Mouse (Mus musculus) intestine, embryonic 16.5 days (tissue): Measurements from ENCODE around the gene Bad. TPM values are rescaled to one million over a fixed set of nuclear protein-coding genes. Genes with fewer than 3 reads are reported as not detected.

ENCODE experiments used
- ATAC-seq: fragments of 200-750 bp; cut with Nextera tagmentation; 2 replicates; pipeline ENCODE4 v1.8.0; 2017; ENCODE audit warnings: moderate TSS enrichment, moderate library complexity
- H3K27ac ChIP-seq: fragments of 300-500 bp; sonication (generic); 2 replicates; pipeline ENCODE4 v1.5.1; 2014; ENCODE audit warnings: mild to moderate bottlenecking, low read length
- H3K27me3 ChIP-seq: fragments of 300-500 bp; sonication (generic); replicated peaks from 2 replicates; pipeline ENCODE4 v1.6.1; 2014; ENCODE audit warnings: low read length, control low read depth, mixed read lengths; ENCODE audit not compliant: control insufficient read depth, insufficient read depth
- H3K36me3 ChIP-seq: fragments of 300-500 bp; sonication (generic); 2 replicates; pipeline ENCODE4 v1.6.1; 2014; ENCODE audit warnings: low read length, control low read depth; ENCODE audit not compliant: control insufficient read depth, insufficient read depth
- H3K4me1 ChIP-seq: fragments of 300-500 bp; sonication (generic); 2 replicates; pipeline ENCODE4 v1.6.1; 2014; ENCODE audit warnings: low read length, control low read depth, mixed read lengths; ENCODE audit not compliant: control insufficient read depth, insufficient read depth
- H3K4me2 ChIP-seq: fragments of 300-500 bp; sonication (generic); 2 replicates; pipeline ENCODE4 v1.6.1; 2014; ENCODE audit warnings: low read depth, low read length, control low read depth
- H3K4me3 ChIP-seq: fragments of 300-500 bp; sonication (generic); 2 replicates; pipeline ENCODE4 v1.5.1; 2014; ENCODE audit warnings: mild to moderate bottlenecking, low read length
- H3K9ac ChIP-seq: fragments of 300-500 bp; sonication (generic); 2 replicates; pipeline ENCODE4 v1.6.1; 2014; ENCODE audit warnings: low read depth, low read length
- H3K9me3 ChIP-seq: fragments of 300-500 bp; sonication (generic); 2 replicates; pipeline ENCODE4 v1.6.1; 2016; ENCODE audit warnings: low read length, control low read depth; ENCODE audit not compliant: control insufficient read depth
- WGBS: fragments of 180-500 bp; shearing (Covaris S2); extraction: QIAGEN DNeasy Blood & Tissue Kit; methylation state at CpG from one replicate; pipeline ENCODE4 v1.1.7; 2014; 5-methylcytosine and 5-hydroxymethylcytosine counted together
- polyA plus RNA-seq: library from polyadenylated mRNA; unstranded; fragments of >200 nt; fragmentation: Nextera tagmentation; extraction: Ambion mirVana; gene quantifications from 2 replicates; pipeline ENCODE4 v1.2.1, GENCODE M21; 2015

Bad gene
- polyA plus RNA-seq, 1 experiment from 2014 or later: 80.5 TPM

- Histone ChIP-seq H3K4me3 (peak overlapping the region; percentile 83), H3K27ac (peak overlapping the region; percentile 96), H3K9ac (peak overlapping the region; percentile 94), H3K4me2 (peak overlapping the region; percentile 80), H3K36me3 (peaks cover 16% of the 10 kb centered on the region), H3K27me3 (no peaks in the 10 kb centered on the region), H3K9me3 (no peaks in the 10 kb centered on the region), H3K4me1 (peaks cover 51% of the 10 kb centered on the region)
- under 1% methylated on average over 55 of the region's 55 CpGs for WGBS
- peak; percentile 57 for ATAC-seq
Observed at GRCm38 (mm10) chr19:6969665-6970381, 28.2 kb downstream of the Bad start.

DNA sequence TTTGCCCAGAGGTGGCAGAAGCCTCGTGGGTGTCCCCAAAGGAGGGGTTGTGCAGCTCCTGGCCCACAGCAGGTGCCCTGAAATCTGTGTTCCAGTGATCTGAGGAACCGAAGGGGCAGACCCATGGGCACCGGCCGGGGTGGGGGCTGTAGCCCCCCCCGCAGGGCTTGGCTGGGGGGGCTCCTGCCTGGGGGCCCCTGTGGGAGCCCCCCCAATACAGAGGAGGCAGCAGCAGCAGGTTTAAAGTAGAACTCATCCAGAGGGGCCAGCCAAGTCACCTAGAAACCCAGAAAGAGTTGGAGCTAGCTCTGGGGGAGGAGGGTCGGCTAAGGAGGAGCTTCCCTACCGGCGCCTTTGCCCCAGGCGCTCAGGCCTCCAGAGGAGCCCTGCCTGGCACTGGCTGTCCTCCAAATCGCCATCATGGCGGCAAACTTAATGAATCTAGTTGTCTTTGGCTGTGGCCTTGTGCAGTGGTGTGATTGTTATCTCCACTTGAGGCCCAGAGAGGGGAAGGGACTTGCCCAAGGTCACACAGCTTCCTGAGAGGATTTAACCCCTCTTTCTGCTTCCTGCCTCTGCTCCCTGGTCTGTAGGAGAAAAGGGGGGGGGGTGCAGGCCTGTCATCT, 28.9 kb downstream of the Bad start:
- Histone ChIP-seq H3K9me3 (no peaks in the 10 kb centered on the region), H3K4me1 (peaks cover 48% of the 10 kb centered on the region), H3K9ac (peak overlapping the region; percentile 94), H3K27ac (peak overlapping the region; percentile 96), H3K36me3 (peaks cover 13% of the 10 kb centered on the region), H3K4me2 (peak overlapping the region; percentile 80), H3K4me3 (peak overlapping the region; percentile 83), H3K27me3 (no peaks in the 10 kb centered on the region)
- 32% methylated on average over 11 of the region's 11 CpGs for WGBS
- no peak for ATAC-seq

DNA sequence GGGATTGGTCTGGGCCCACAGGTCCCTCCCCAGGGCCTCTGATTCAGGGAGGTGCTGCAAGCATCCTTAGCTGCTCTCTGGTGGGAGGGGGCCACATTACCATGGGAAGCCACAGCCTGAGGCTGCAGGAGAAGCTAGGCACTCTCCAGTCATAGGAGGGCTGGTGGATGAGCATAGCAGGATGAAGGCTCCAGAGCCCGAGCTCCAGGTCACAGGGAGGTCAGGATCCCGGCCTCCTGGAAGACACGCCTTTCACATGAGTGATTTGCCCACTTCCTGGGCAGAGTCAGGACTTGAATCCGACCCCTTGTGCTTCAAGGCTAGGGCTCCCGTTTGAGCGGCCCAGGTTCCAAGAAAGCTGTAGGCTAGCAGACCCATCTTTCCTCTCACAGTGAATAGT, 30.0 kb downstream of the Bad start:
- Histone ChIP-seq H3K4me2 (no peak overlapping the region), H3K36me3 (0 out of 2 replicates have a peak, but pooled peaks cover 3% of the 10 kb centered on the region), H3K9ac (peak overlapping the region; percentile 27), H3K4me3 (no peak overlapping the region), H3K27me3 (no peaks in the 10 kb centered on the region), H3K4me1 (peaks cover 48% of the 10 kb centered on the region), H3K27ac (peak overlapping the region; percentile 96), H3K9me3 (no peaks in the 10 kb centered on the region)
- ATAC-seq: no peak
- 27% methylated on average over 6 of the region's 6 CpGs for WGBS

GRCm38 (mm10) chr19:6972247-6972917, 30.7 kb downstream of the Bad start:
- WGBS: 78% methylated on average over 13 of the region's 13 CpGs

DNA sequence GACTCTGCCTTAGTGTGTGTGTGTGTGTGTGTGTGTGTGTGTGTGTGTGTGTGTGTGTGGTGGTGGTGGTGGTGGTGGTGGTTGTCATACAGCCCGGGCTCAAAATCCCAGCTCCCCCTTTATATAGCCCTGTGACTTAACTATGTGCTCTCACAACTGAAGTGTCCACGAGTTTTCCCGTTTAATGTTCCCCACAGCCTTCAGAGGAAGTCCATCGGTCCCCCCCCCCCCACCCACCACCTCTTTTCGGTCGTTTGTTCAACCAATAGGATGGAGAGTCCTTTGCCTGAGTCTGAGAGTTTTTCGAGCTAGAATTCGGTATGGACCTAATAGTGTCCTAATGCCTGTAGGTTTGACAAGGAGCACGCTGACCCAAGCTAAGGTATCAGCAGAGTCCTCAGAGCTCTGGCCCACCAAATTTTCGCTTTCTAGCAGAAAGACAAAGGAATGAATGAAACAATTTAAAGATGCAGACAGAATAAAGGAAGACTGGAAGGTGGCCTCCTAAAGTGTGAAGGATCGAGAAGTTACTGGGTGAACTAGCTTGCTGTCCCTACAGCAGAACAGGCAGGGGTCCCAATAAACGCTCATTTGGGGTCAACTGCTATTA, 32.0 kb downstream of the Bad start:
- H3K4me1 ChIP-seq: peaks cover 51% of the 10 kb centered on the region

More at GRCm38 (mm10) chr19:6972247-6972917, 30.7 kb downstream of the Bad start:
- Histone ChIP-seq H3K4me3 (no peak overlapping the region), H3K9ac (no peak overlapping the region), H3K9me3 (no peaks in the 10 kb centered on the region), H3K4me2 (no peak overlapping the region), H3K36me3 (0 out of 2 replicates have a peak, but pooled peaks cover 3% of the 10 kb centered on the region), H3K27me3 (no peaks in the 10 kb centered on the region), H3K27ac (peak overlapping the region; percentile 96; the same call in 1 of the 2 replicates), H3K4me1 (peaks cover 47% of the 10 kb centered on the region)
- no peak for ATAC-seq

DNA sequence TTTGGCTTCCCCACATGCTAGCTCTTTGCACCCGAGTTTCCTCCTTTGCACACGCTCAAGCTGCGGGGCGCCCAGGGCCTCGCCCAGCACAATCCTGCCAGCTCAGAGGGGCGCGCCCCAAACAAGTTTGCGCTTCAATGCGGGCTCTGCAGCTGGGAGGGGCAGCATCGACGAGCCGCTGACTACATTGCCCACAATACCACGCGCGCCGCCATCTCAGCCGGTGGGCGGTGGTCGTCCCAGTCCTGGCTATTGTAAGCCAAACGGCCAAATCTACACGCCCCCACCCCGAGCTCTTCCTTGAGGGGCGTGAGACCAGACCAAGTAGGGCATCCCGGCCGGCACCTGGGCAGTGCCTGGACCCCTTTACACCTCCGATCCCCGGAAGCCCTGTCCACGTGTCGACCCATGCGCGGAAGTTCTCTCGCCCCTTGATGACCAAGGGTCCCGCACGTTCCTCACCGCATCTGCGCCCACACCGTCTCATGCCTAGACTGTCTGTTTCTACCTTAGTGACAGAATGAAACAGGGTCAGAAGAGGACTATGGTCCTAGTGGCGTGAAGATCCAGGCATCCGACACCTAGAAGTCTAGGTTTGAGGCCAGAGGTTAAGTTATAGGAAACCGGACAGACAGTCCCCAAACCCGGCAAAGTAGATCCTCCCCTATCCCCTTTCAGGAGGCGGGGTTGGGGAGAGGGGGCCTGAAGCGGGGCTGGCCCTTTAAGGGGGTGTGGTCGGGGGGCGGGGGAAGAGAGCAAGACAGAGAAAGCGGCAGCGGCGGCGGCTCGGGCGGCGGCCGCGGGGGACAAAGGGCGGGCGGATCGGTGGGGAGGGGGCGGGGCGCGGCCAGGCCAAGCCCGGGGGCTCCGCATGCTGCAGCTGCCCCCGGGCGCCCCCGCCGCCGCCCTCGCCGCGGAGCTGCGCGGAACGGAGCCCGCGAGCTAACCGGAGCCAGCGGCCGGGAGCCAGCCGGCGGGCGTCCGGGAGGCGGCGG, 32.8 kb downstream of the Bad start, which contains the start of gene Ppp1r14b:
Gene Ppp1r14b (plus strand): TSS at position 758 of the 995 bp plus-strand sequence.
- WGBS: under 1% methylated on average over 74 of the region's 84 CpGs
- H3K9me3 ChIP-seq: no peaks in the 10 kb centered on the region
- H3K27ac ChIP-seq: peak within 1 kb of the TSS; percentile 77
- no peaks in the 10 kb centered on the region for H3K27me3 ChIP-seq
- H3K36me3 ChIP-seq: peaks cover 5% of the 10 kb centered on the region; the same call in 1 of the 2 replicates
- H3K4me2 ChIP-seq: peak within 1 kb of the TSS; percentile 72
- ATAC-seq: peak; percentile 61
- H3K4me3 ChIP-seq: peak within 1 kb of the TSS; percentile 69
- peaks cover 55% of the 10 kb centered on the region for H3K4me1 ChIP-seq
- peak within 1 kb of the TSS; percentile 78 for H3K9ac ChIP-seq

More for the DNA sequence above, 32.0 kb downstream of the Bad start:
- Histone ChIP-seq H3K9ac (peak overlapping the region; percentile 78), H3K36me3 (peaks cover 5% of the 10 kb centered on the region; the same call in 1 of the 2 replicates), H3K9me3 (no peaks in the 10 kb centered on the region), H3K4me2 (peak overlapping the region; percentile 72), H3K27ac (peak overlapping the region; percentile 68), H3K4me3 (peak overlapping the region; percentile 69), H3K27me3 (no peaks in the 10 kb centered on the region)
- ATAC-seq: no peak
- WGBS: 30% methylated on average over 12 of the region's 12 CpGs

GRCm38 (mm10) chr19:6975537-6976521, 34.2 kb downstream of the Bad start, which contains the start of gene Plcb3:
Gene Plcb3, minus strand, starts transcription at chr19:6976470.
- H3K36me3 ChIP-seq: peaks cover 5% of the 10 kb centered on the region; the same call in 1 of the 2 replicates
- H3K4me1 ChIP-seq: peaks cover 44% of the 10 kb centered on the region
- peak within 1 kb of the TSS; percentile 78 for H3K9ac ChIP-seq
- no peak for ATAC-seq
- no peaks in the 10 kb centered on the region for H3K27me3 ChIP-seq
- H3K27ac ChIP-seq: peak within 1 kb of the TSS; percentile 77
- H3K4me2 ChIP-seq: peak within 1 kb of the TSS; percentile 59
- H3K4me3 ChIP-seq: peak within 1 kb of the TSS; percentile 69
- WGBS: under 1% methylated on average over 16 of the region's 16 CpGs
- H3K9me3 ChIP-seq: no peaks in the 10 kb centered on the region
